Mouse (Mus musculus): ENCODE measurements around the gene Cyb5r3. TPM values are rescaled to one million over a fixed set of nuclear protein-coding genes. Genes with fewer than 3 reads are reported as not detected.

The Cyb5r3 gene
- polyA plus RNA-seq, 1 experiment, result 402 TPM

DNA sequence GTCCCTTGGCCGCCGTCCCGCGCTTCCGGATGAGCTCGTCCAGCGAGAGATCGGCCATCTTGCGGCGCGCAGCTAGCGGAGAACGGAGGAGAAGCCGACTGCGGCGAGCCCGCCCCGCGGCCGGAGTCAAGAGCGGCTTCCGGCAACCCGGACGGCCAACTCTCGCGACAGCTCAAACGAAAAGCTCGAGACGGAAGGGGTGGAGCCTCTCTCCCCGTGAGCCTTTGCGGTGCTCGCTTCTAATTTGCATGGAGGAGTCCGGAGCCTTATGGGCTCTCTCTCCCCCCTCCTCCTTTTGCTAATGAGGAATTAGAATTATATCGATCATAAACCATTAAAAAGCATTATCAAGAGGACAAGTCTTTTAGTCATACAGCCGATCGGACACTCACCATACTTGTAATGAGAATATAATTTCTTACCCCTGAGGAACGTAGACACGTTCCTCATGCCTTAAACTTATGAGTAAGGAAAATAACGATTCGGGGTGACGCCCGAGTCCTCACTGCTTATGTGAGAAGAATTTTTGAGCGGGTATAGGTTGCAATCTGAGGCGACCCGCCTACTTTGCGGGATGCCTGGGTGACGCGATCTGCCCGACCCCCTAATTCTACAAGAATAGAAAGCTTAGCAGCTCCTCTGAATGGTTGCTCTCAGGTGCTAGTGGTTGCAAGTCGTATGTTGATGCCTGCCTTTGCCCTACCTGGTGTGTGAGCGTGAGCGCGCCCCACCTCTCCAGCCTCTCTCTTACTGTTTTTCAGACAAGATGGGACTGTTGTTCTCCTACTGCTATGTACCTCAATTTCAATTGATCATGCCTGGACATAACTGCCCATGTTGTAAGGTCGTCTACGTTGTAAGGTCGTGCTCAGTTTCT is 23.0 kb downstream of the Cyb5r3 start, which contains the start of gene Poldip3:
TSS of gene Poldip3 (minus strand) at position 189 of the 877 bp plus-strand sequence.
- Histone ChIP-seq H3ac (ENCODE audit: control insufficient read depth, insufficient read length, low read depth) (peak within 1 kb of the TSS; percentile 100), H3K79me2 (ENCODE audit: control insufficient read depth, insufficient read depth) (peaks cover 47% of the 10 kb centered on the region), H3K27me3 (ENCODE audit: control insufficient read depth, insufficient read depth, insufficient read length) (no peaks in the 10 kb centered on the region), H3K4me3 (ENCODE audit: insufficient read depth, poor library complexity, severe bottlenecking) (peak within 1 kb of the TSS; percentile 87), H3K36me3 (ENCODE audit: control insufficient read depth, insufficient read depth) (peaks cover 51% of the 10 kb centered on the region), H3K79me3 (ENCODE audit: low read depth) (peaks cover 43% of the 10 kb centered on the region)
- TF ChIP-seq CTCF (IDR thresholded peaks at IDR 0.05; ENCODE audit: control insufficient read depth, insufficient read depth, insufficient read length) (no peak), MAX (IDR thresholded peaks at IDR 0.05) (peak; percentile 88), CEBPB (IDR thresholded peaks at IDR 0.05; ENCODE audit: low read depth) (peak; percentile 86), MYOD1 (IDR thresholded peaks at IDR 0.05; ENCODE audit: control insufficient read depth, insufficient read length, low read depth) (peak; percentile 10), MYOG (IDR thresholded peaks at IDR 0.05; ENCODE audit: control insufficient read depth, extremely low read depth, insufficient read length) (no peak), USF1 (IDR thresholded peaks at IDR 0.05; ENCODE audit: low read depth) (peak; percentile 3), FOSL1 (IDR thresholded peaks at IDR 0.05; ENCODE audit: insufficient read depth, low read length, poor library complexity, severe bottlenecking) (no peak)

DNA sequence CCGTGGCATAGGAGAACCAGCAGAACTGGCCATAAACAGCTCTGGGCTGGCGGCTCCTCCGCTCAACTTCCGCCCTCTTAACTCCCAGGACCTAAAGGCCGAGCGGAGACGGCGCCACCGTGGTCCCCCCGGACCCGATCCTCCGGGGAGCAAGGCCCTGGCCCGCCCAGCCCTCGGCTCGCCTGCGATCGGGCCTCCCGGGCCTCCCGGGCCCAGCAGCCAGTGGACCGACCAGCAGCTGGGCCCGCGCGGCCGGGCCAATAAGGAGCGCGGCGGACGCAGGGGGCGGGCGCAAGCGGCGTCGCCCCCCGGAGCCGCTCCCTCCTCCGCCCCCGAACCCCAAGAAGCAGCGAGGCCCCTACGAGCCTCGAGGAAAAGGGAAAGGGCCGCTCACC is 23.6 kb downstream of the Cyb5r3 start:
- Histone ChIP-seq H3K27me3 (ENCODE audit: control insufficient read depth, insufficient read depth, insufficient read length) (no peaks in the 10 kb centered on the region), H3K79me2 (ENCODE audit: control insufficient read depth, insufficient read depth) (peaks cover 53% of the 10 kb centered on the region), H3K36me3 (ENCODE audit: control insufficient read depth, insufficient read depth) (peaks cover 50% of the 10 kb centered on the region), H3ac (ENCODE audit: control insufficient read depth, insufficient read length, low read depth) (peak overlapping the region; percentile 100), H3K4me3 (ENCODE audit: insufficient read depth, poor library complexity, severe bottlenecking) (peak overlapping the region; percentile 87), H3K79me3 (ENCODE audit: low read depth) (peaks cover 50% of the 10 kb centered on the region)
- TF ChIP-seq CTCF (IDR thresholded peaks at IDR 0.05; ENCODE audit: control insufficient read depth, insufficient read depth, insufficient read length) (no peak), MAX (IDR thresholded peaks at IDR 0.05) (no peak), MYOD1 (IDR thresholded peaks at IDR 0.05; ENCODE audit: control insufficient read depth, insufficient read length, low read depth) (no peak)

DNA sequence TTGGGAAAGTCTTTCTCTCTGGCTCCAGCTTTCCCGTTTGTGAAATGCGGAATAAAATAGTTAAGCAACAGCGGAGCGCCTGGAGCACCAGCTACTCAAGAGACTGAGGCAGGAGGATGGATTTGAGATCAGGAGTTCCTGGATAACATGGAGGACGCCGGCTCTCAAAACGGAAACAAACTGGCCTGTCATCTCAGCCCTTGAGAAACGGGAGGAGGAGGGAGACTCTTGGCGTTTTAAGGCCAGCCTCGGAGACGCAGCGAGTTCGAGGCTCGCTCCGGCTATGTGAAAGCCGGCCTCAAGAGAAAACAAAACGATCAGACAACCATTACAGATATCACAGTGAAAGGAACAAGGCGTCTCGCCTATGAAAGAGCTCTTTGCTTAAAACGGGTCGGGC is 24.0 kb downstream of the Cyb5r3 start:
- H3K27me3 ChIP-seq (ENCODE audit: control insufficient read depth, insufficient read depth, insufficient read length), result no peaks in the 10 kb centered on the region

DNA sequence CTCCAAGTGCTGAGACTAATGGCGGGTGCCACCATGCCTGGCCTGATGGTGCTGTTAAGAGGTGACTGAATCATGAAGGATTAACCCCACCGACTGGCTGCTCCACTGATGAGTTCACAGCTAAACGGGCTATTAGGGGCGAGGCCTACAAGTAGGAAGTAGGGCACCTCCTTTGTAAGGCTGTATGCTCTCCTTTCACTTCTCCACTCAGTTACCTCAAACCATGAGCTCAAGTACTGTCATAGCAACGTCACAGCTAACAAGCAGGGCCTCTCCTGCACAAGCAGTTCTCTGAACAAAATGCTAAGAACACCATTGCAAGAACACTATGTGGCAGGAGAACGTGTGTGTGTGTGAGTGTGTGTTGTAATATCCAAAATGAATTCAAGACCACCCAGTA is 26.9 kb downstream of the Cyb5r3 start:
- Histone ChIP-seq H3K4me3 (ENCODE audit: insufficient read depth, poor library complexity, severe bottlenecking) (no peak overlapping the region), H3K79me2 (ENCODE audit: control insufficient read depth, insufficient read depth) (peaks cover 86% of the 10 kb centered on the region), H3K27me3 (ENCODE audit: control insufficient read depth, insufficient read depth, insufficient read length) (no peaks in the 10 kb centered on the region), H3ac (ENCODE audit: control insufficient read depth, insufficient read length, low read depth) (no peak overlapping the region), H3K79me3 (ENCODE audit: low read depth) (peaks cover 78% of the 10 kb centered on the region), H3K36me3 (ENCODE audit: control insufficient read depth, insufficient read depth) (peaks cover 54% of the 10 kb centered on the region)
- no peak for TF ChIP-seq CTCF (IDR thresholded peaks at IDR 0.05; ENCODE audit: control insufficient read depth, insufficient read depth, insufficient read length)
- TF ChIP-seq MAX (IDR thresholded peaks at IDR 0.05), result no peak
- no peak for TF ChIP-seq USF1 (IDR thresholded peaks at IDR 0.05; ENCODE audit: low read depth)
- no peak for TF ChIP-seq CEBPB (IDR thresholded peaks at IDR 0.05; ENCODE audit: low read depth)
- TF ChIP-seq FOSL1 (IDR thresholded peaks at IDR 0.05; ENCODE audit: insufficient read depth, low read length, poor library complexity, severe bottlenecking), result no peak
- TF ChIP-seq MYOG (IDR thresholded peaks at IDR 0.05; ENCODE audit: control insufficient read depth, extremely low read depth, insufficient read length), result no peak
- TF ChIP-seq MYOD1 (IDR thresholded peaks at IDR 0.05; ENCODE audit: control insufficient read depth, insufficient read length, low read depth), result no peak

More for the DNA sequence above, 24.0 kb downstream of the Cyb5r3 start:
- Histone ChIP-seq H3K36me3 (ENCODE audit: control insufficient read depth, insufficient read depth) (peaks cover 46% of the 10 kb centered on the region), H3K79me2 (ENCODE audit: control insufficient read depth, insufficient read depth) (peaks cover 57% of the 10 kb centered on the region), H3K4me3 (ENCODE audit: insufficient read depth, poor library complexity, severe bottlenecking) (peak overlapping the region; percentile 87), H3K79me3 (ENCODE audit: low read depth) (peaks cover 52% of the 10 kb centered on the region), H3ac (ENCODE audit: control insufficient read depth, insufficient read length, low read depth) (peak overlapping the region; percentile 100)
- no peak for TF ChIP-seq USF1 (IDR thresholded peaks at IDR 0.05; ENCODE audit: low read depth)
- TF ChIP-seq MYOG (IDR thresholded peaks at IDR 0.05; ENCODE audit: control insufficient read depth, extremely low read depth, insufficient read length), result no peak
- TF ChIP-seq MAX (IDR thresholded peaks at IDR 0.05), result no peak
- TF ChIP-seq CTCF (IDR thresholded peaks at IDR 0.05; ENCODE audit: control insufficient read depth, insufficient read depth, insufficient read length), result no peak
- no peak for TF ChIP-seq MYOD1 (IDR thresholded peaks at IDR 0.05; ENCODE audit: control insufficient read depth, insufficient read length, low read depth)
- TF ChIP-seq CEBPB (IDR thresholded peaks at IDR 0.05; ENCODE audit: low read depth), result no peak
- TF ChIP-seq FOSL1 (IDR thresholded peaks at IDR 0.05; ENCODE audit: insufficient read depth, low read length, poor library complexity, severe bottlenecking), result no peak

DNA sequence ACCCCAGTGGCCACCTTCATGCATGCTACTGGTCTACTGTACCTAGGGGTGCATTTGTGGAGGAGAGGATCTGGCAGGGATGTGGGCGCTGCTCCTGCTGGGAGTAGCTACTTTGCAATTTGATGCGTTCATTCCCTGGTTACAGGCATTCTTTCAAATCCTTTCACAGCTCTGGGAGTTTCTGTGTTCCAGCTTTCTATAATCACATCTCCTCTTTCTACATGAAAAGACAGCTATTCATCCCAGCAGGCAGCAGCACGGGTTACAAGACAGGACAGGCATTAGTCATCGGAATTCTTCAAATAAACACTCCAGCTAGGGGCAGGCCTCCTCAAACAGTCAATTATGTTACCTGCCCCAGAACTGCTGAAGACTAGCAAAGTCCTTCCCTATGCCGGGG is 29.5 kb downstream of the Cyb5r3 start:
- Histone ChIP-seq H3ac (ENCODE audit: control insufficient read depth, insufficient read length, low read depth) (no peak overlapping the region), H3K79me2 (ENCODE audit: control insufficient read depth, insufficient read depth) (peaks cover 100% of the 10 kb centered on the region), H3K27me3 (ENCODE audit: control insufficient read depth, insufficient read depth, insufficient read length) (no peaks in the 10 kb centered on the region), H3K79me3 (ENCODE audit: low read depth) (peaks cover 92% of the 10 kb centered on the region), H3K36me3 (ENCODE audit: control insufficient read depth, insufficient read depth) (peaks cover 73% of the 10 kb centered on the region), H3K4me3 (ENCODE audit: insufficient read depth, poor library complexity, severe bottlenecking) (no peak overlapping the region)
- TF ChIP-seq MAX (IDR thresholded peaks at IDR 0.05), result peak; percentile 42
- no peak for TF ChIP-seq FOSL1 (IDR thresholded peaks at IDR 0.05; ENCODE audit: insufficient read depth, low read length, poor library complexity, severe bottlenecking)

DNA sequence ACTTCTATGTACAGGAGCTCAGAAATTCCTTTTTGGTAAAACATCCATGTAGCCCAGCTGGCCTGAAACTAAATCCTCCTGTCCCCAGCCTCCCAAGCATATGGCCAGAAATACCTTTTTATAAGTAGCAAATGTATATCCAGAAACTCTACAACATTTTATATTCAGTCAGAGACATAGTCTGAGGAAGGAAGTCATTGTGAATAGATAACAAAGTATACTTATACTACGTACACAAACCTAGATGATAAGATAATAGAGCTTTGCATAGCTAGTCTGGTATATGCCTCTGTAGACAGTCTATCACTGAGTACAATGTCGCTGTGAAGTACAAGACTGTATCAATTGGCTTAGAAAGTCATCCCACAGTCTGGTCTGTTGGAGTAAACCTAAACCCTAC is 36.7 kb downstream of the Cyb5r3 start:
- TF ChIP-seq MAX (IDR thresholded peaks at IDR 0.05) (no peak), USF1 (IDR thresholded peaks at IDR 0.05; ENCODE audit: low read depth) (no peak), MYOG (IDR thresholded peaks at IDR 0.05; ENCODE audit: control insufficient read depth, extremely low read depth, insufficient read length) (no peak), CTCF (IDR thresholded peaks at IDR 0.05; ENCODE audit: control insufficient read depth, insufficient read depth, insufficient read length) (no peak), CEBPB (IDR thresholded peaks at IDR 0.05; ENCODE audit: low read depth) (no peak), FOSL1 (IDR thresholded peaks at IDR 0.05; ENCODE audit: insufficient read depth, low read length, poor library complexity, severe bottlenecking) (no peak), MYOD1 (IDR thresholded peaks at IDR 0.05; ENCODE audit: control insufficient read depth, insufficient read length, low read depth) (no peak)
- Histone ChIP-seq H3K4me3 (ENCODE audit: insufficient read depth, poor library complexity, severe bottlenecking) (no peak overlapping the region), H3K27me3 (ENCODE audit: control insufficient read depth, insufficient read depth, insufficient read length) (no peaks in the 10 kb centered on the region), H3ac (ENCODE audit: control insufficient read depth, insufficient read length, low read depth) (no peak overlapping the region), H3K79me3 (ENCODE audit: low read depth) (peaks cover 65% of the 10 kb centered on the region), H3K36me3 (ENCODE audit: control insufficient read depth, insufficient read depth) (peaks cover 92% of the 10 kb centered on the region), H3K79me2 (ENCODE audit: control insufficient read depth, insufficient read depth) (peaks cover 88% of the 10 kb centered on the region)

Data from C2C12 (cell line).